Mouse (Mus musculus) testis, adult 2 months (tissue): Measurements from ENCODE around the gene Dnah17.

Experiments used
- CTCF ChIP-seq: fragments of 200-500 bp; IDR thresholded peaks from 2 replicates; pipeline ENCODE4 v1.5.1; 2012; ENCODE audit warnings: low read depth, mild to moderate bottlenecking, inconsistent platforms, low read length, moderate library complexity; ENCODE audit not compliant: control insufficient read depth, insufficient read depth, insufficient replicate concordance
- POLR2A ChIP-seq: fragments of 200-500 bp; IDR thresholded peaks from 2 replicates; pipeline ENCODE4 v1.6.1; 2012; ENCODE audit warnings: low read depth, mild to moderate bottlenecking, inconsistent platforms, low read length, moderate library complexity; ENCODE audit not compliant: control insufficient read depth

- TF ChIP-seq CTCF: no peak
- TF ChIP-seq POLR2A: no peak
Measured at GRCm38 (mm10) chr11:117991502-117992470, 138.6 kb downstream of the Dnah17 start.
